Mouse (Mus musculus) brain, embryonic 14.5 days (tissue): ENCODE data around the gene Coq4. TPM values are rescaled to one million over a fixed set of nuclear protein-coding genes. Genes with fewer than 3 reads are reported as not detected.

ENCODE experiments used
- DNase-seq: peaks from one replicate; pipeline ENCODE4 v3.0.0-alpha.2; 2011; ENCODE audit warnings: low read depth
- CTCF ChIP-seq: fragments of 200-500 bp; IDR thresholded peaks from 2 replicates; pipeline ENCODE4 v1.5.1; 2012; ENCODE audit warnings: inconsistent platforms, mild to moderate bottlenecking, moderate library complexity, borderline replicate concordance; ENCODE audit not compliant: insufficient read depth, insufficient read length; ENCODE audit errors: extremely low read depth
- POLR2A ChIP-seq: fragments of 200-500 bp; IDR thresholded peaks from 2 replicates; pipeline ENCODE4 v1.6.1; 2012; ENCODE audit warnings: mild to moderate bottlenecking, inconsistent platforms, borderline replicate concordance; ENCODE audit not compliant: poor library complexity, insufficient read depth, insufficient read length, severe bottlenecking; ENCODE audit errors: extremely low read depth
- polyA plus RNA-seq: library from polyadenylated mRNA; depleted of rRNA; stranded (reverse); fragments of >200 nt; gene quantifications from 2 replicates; pipeline ENCODE4 v1.2.3, GENCODE M21; 2012; rRNA removed

The Coq4 gene
- polyA plus RNA-seq, 1 experiment = 41.8 TPM

- TF ChIP-seq CTCF (no peak), POLR2A (no peak)
Measured at GRCm38 (mm10) chr2:29835391-29835899, 48.2 kb downstream of the Coq4 start.

GRCm38 (mm10) chr2:29839460-29839859 is 52.2 kb downstream of the Coq4 start:
- DNase-seq = peak; percentile 78

More at GRCm38 (mm10) chr2:29835391-29835899, 48.2 kb downstream of the Coq4 start:
- peak; percentile 75 for DNase-seq

GRCm38 (mm10) chr2:29843231-29844105 is 56.2 kb downstream of the Coq4 start:
- no peak for TF ChIP-seq CTCF
- no peak for TF ChIP-seq POLR2A
- no peak for DNase-seq

More at GRCm38 (mm10) chr2:29839460-29839859, 52.2 kb downstream of the Coq4 start:
- TF ChIP-seq CTCF (no peak), POLR2A (no peak)

- no peak for TF ChIP-seq CTCF
- no peak for TF ChIP-seq POLR2A
- no peak for DNase-seq
Measured at GRCm38 (mm10) chr2:29844115-29844514, 56.8 kb downstream of the Coq4 start.

GRCm38 (mm10) chr2:29844661-29845060 is 57.4 kb downstream of the Coq4 start:
- DNase-seq = no peak
- TF ChIP-seq CTCF (no peak), POLR2A (no peak)

GRCm38 (mm10) chr2:29845636-29846035 is 58.3 kb downstream of the Coq4 start:
- peak; percentile 31 for DNase-seq
- no peak for TF ChIP-seq POLR2A
- no peak for TF ChIP-seq CTCF

- DNase-seq = peak; percentile 73
- TF ChIP-seq POLR2A = peak; percentile 50; the same call in 1 of the 2 replicates
- no peak for TF ChIP-seq CTCF
Measured at GRCm38 (mm10) chr2:29846061-29846853, 59.0 kb downstream of the Coq4 start.

- DNase-seq = no peak
- TF ChIP-seq POLR2A (no peak), CTCF (no peak)
Measured at GRCm38 (mm10) chr2:29846911-29847310, 59.6 kb downstream of the Coq4 start.

Other genes starting within 250 kb of the Coq4 start
- 94.9 and 101 TPM in 2 replicates for gene Rapgef1, start 167.8 kb upstream of the Coq4 start, polyA plus RNA-seq
- 0.20 and 0.25 TPM in 2 replicates for gene Gm13420, start 35.8 kb upstream of the Coq4 start, polyA plus RNA-seq
- gene Gm13547, start 28.2 kb upstream of the Coq4 start, polyA plus RNA-seq = not detected in 2 replicates
- gene Trub2, start 1.0 kb downstream of the Coq4 start, polyA plus RNA-seq = 43.2 and 47.8 TPM in 2 replicates
- 67.6 and 78.8 TPM in 2 replicates for gene Slc27a4, start 15.1 kb downstream of the Coq4 start, polyA plus RNA-seq
- gene Urm1, start 32.6 kb downstream of the Coq4 start, polyA plus RNA-seq = 51.5 and 67.1 TPM in 2 replicates
- gene Cercam, start 81.7 kb downstream of the Coq4 start, polyA plus RNA-seq = 24.8 and 39.2 TPM in 2 replicates
- gene Odf2, start 101.7 kb downstream of the Coq4 start, polyA plus RNA-seq = 72.4 and 100 TPM in 2 replicates
- 51.6 and 58.0 TPM in 2 replicates for gene Gle1, start 147.9 kb downstream of the Coq4 start, polyA plus RNA-seq
- gene Sptan1, start 178.1 kb downstream of the Coq4 start, polyA plus RNA-seq = 595 and 622 TPM in 2 replicates